Mouse (Mus musculus) hindbrain, embryonic 11.5 days (tissue): ENCODE results near the gene Mob2. TPM values are rescaled to one million over a fixed set of nuclear protein-coding genes. Genes with fewer than 3 reads are reported as not detected.
A peak's percentile ranks its signal among the peaks of the same experiment; 100 is the strongest.

Experiments
- ATAC-seq: fragments of 200-750 bp; cut with Nextera tagmentation; 2 replicates; pipeline ENCODE4 v1.8.0; 2017; ENCODE audit warnings: mild to moderate bottlenecking, moderate TSS enrichment, moderate library complexity; ENCODE audit not compliant: low FRiP score
- DNase-seq: peaks from one replicate; pipeline ENCODE4 v3.0.0-alpha.2; 2015; ENCODE audit warnings: low spot score
- H3K27ac ChIP-seq: fragments of 300-500 bp; sonication (generic); 2 replicates; pipeline ENCODE4 v1.5.1; 2014; ENCODE audit warnings: mild to moderate bottlenecking, low read depth, low read length
- H3K27me3 ChIP-seq: fragments of 300-500 bp; sonication (generic); 2 replicates; pipeline ENCODE4 v1.6.1; 2014; ENCODE audit warnings: mild to moderate bottlenecking, low read length, moderate library complexity, mixed read lengths; ENCODE audit not compliant: control insufficient read depth, insufficient read depth
- H3K36me3 ChIP-seq: fragments of 300-500 bp; sonication (generic); 2 replicates; pipeline ENCODE4 v1.6.1; 2014; ENCODE audit warnings: mild to moderate bottlenecking, low read length, moderate library complexity, mixed read lengths; ENCODE audit not compliant: control insufficient read depth, insufficient read depth
- H3K4me1 ChIP-seq: fragments of 300-500 bp; sonication (generic); replicated peaks from 2 replicates; pipeline ENCODE4 v1.6.1; 2014; ENCODE audit warnings: low read length, mixed read lengths; ENCODE audit not compliant: control insufficient read depth, insufficient read depth
- H3K4me2 ChIP-seq: fragments of 300-500 bp; sonication (generic); replicated peaks from 2 replicates; pipeline ENCODE4 v1.6.1; 2014; ENCODE audit warnings: mild to moderate bottlenecking, low read depth, low read length
- H3K4me3 ChIP-seq: fragments of 300-500 bp; sonication (generic); 2 replicates; pipeline ENCODE4 v1.5.1; 2014; ENCODE audit warnings: low read depth, low read length
- H3K9ac ChIP-seq: fragments of 300-500 bp; sonication (generic); 2 replicates; pipeline ENCODE4 v1.6.1; 2014; ENCODE audit warnings: low read depth, low read length
- H3K9me3 ChIP-seq: fragments of 300-500 bp; sonication (generic); 2 replicates; pipeline ENCODE4 v1.6.1; 2016; ENCODE audit warnings: low read length; ENCODE audit not compliant: control insufficient read depth
- WGBS: fragments of 180-500 bp; shearing (Covaris S2); extraction: QIAGEN DNeasy Blood & Tissue Kit; methylation state at CpG from one replicate; pipeline ENCODE4 v1.1.7; 2014; 5-methylcytosine and 5-hydroxymethylcytosine counted together
- polyA plus RNA-seq: library from polyadenylated mRNA; unstranded; fragments of >200 nt; fragmentation: Nextera tagmentation; extraction: Ambion mirVana; gene quantifications from 2 replicates; pipeline ENCODE4 v1.2.1, GENCODE M21; 2014

Mob2 gene
- polyA plus RNA-seq, 1 experiment from 2014 or later = 53.3 TPM

DNA sequence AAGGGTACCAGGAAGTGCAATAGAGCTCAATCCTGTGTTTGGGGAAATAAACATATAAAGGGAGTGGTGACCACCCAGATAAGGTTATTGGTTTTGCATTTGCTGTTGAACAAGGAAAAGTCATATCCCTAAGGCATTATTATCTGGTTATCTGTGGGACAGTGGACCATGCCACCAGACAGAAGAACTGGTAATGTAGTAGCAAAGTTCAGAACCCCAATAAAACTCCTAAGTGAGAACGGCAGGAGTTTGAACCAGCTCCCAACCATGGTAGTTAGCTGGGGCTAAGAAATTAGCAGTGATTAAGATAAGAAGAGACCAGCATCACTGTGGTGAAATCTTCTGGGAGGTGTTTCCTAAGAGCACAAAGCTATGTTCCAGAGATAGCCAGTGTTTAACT lies 14.9 kb downstream of the Mob2 start:
- no peak for ATAC-seq

DNA sequence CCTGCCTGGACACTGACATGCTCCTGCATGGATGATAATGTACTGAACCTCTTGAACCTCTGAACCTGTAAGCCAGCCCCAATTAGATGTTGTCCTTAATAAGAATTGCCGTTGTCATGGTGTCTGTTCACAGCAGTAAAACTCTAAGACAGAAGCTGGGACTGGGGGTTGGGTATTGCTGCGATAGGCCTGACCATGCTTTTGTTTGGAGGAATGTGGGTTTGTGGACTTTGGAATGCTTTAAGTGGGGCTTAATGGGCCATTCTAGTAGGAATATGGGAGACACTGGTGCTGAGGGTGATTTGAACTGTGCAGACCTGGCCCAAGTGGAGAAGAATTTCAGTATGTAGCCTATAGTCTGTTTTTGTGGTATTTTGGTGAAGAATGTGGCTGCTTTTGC lies 15.5 kb downstream of the Mob2 start:
- no peaks in the 10 kb centered on the region for H3K27me3 ChIP-seq
- H3K4me2 ChIP-seq = no peak overlapping the region
- no peak overlapping the region for H3K4me3 ChIP-seq
- H3K27ac ChIP-seq = no peak overlapping the region
- no peak for ATAC-seq
- H3K9me3 ChIP-seq = no peaks in the 10 kb centered on the region
- H3K4me1 ChIP-seq = no peaks in the 10 kb centered on the region
- no peak overlapping the region for H3K9ac ChIP-seq
- 55% methylated on average over 2 of the region's 2 CpGs for WGBS
- no peaks in the 10 kb centered on the region for H3K36me3 ChIP-seq
- DNase-seq = no peak

More for the DNA sequence above, 14.9 kb downstream of the Mob2 start:
- H3K4me1 ChIP-seq = no peaks in the 10 kb centered on the region
- no peak overlapping the region for H3K4me3 ChIP-seq
- no peak overlapping the region for H3K9ac ChIP-seq
- no peaks in the 10 kb centered on the region for H3K27me3 ChIP-seq
- H3K4me2 ChIP-seq = no peak overlapping the region
- no peak for DNase-seq
- H3K9me3 ChIP-seq = no peaks in the 10 kb centered on the region
- H3K27ac ChIP-seq = no peak overlapping the region
- 96% methylated on average over 1 of the region's 1 CpGs for WGBS
- H3K36me3 ChIP-seq = no peaks in the 10 kb centered on the region

DNA sequence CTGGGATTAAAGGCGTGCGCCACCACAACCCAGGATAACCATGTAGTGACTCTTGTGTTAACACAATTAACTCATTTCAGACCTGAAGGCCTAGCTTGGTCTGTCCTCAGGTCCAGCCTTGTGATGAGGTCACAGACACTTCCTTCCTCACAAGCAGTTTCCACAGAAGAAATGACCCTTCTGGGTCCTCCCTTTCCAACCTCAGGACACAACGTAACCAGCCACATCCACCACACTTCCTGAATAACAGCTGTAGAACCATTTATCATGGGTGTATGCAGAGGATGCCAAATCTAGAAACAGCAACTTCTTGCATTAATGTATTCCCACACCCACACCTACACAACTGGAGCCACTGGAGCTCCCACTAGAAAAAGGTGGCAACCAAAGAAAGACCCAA lies 20.1 kb downstream of the Mob2 start:
- H3K4me2 ChIP-seq = no peak overlapping the region
- H3K27me3 ChIP-seq = no peaks in the 10 kb centered on the region
- H3K36me3 ChIP-seq = no peaks in the 10 kb centered on the region
- WGBS = 92% methylated on average over 3 of the region's 3 CpGs
- DNase-seq (no peak), ATAC-seq (no peak)
- no peaks in the 10 kb centered on the region for H3K4me1 ChIP-seq
- no peak overlapping the region for H3K9ac ChIP-seq
- no peaks in the 10 kb centered on the region for H3K9me3 ChIP-seq
- no peak overlapping the region for H3K4me3 ChIP-seq
- H3K27ac ChIP-seq = no peak overlapping the region

DNA sequence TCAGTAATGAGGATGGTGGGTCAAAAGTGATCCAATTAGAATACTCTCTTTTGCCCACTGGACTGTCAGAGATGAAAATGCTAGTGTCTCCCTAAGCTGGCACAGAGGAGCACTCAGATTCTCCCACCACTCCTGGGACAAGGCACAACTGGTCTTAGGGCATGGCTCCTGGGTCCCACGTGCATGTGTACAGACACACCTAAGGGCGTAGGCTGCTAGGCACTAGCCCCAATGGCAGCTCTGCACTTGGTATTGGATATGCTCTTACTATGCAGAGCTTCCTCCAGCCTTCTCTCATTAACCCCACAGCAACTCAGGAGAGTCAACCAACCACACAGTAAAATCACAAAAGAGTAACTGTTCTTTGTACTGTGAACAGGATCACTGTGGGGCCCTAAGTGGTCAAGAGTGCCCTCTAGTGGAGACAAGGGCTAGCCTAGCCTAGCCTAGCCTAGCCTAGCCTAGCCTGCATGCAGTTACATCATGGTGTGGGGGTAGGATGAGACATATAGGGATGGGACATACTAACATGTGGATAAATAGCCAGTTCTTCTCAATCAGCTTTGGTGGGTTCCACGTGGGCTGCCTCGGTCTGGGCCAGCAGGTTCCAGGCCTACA lies 23.2 kb downstream of the Mob2 start:
- Histone ChIP-seq H3K4me2 (no peak overlapping the region), H3K27me3 (no peaks in the 10 kb centered on the region), H3K4me3 (no peak overlapping the region), H3K4me1 (no peaks in the 10 kb centered on the region), H3K9me3 (no peaks in the 10 kb centered on the region), H3K27ac (no peak overlapping the region), H3K36me3 (no peaks in the 10 kb centered on the region), H3K9ac (no peak overlapping the region)
- ATAC-seq (peak; percentile 66), DNase-seq (peak; percentile 72)
- 68% methylated on average over 4 of the region's 4 CpGs for WGBS

DNA sequence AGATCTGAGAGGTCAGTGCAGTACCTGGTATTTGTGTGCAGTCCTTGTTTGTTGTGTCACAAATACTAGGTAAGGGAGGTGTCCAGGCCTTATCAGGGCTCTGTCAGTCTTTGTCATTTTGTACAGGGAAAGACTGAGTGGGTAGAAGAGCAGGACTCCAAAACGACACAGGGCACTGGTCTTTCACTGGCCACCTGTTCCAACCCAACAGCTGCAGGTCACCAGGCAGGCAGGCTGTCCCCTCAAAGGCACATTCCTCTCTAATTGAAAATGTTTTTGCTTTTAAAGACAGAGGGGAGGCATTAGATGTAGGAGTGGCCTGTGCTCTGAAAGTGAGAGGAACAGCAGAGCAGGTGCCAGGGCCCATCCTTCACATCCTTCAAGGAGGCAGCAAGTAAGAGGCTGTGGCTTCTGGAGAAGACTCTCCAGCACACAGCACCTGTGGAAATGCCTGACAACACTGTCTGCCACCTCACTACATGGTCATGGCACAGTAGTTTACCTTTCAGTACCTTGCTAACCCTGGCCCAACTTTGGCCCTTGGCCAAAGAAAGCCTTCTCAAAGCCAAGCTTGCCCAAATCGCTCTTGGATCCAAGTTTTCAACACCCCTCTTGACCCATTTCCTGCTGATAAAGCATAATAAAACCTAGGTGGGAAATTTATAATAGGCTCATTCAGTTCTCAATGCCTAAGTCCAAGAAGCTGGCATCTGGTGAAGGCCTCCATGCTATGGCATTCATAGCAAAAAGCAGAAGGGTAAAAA lies 25.6 kb downstream of the Mob2 start:
- H3K36me3 ChIP-seq = no peaks in the 10 kb centered on the region
- no peaks in the 10 kb centered on the region for H3K9me3 ChIP-seq
- WGBS = 81% methylated on average over 2 of the region's 2 CpGs
- no peak overlapping the region for H3K4me3 ChIP-seq
- H3K27ac ChIP-seq = no peak overlapping the region
- no peak overlapping the region for H3K9ac ChIP-seq
- H3K27me3 ChIP-seq = no peaks in the 10 kb centered on the region
- no peak overlapping the region for H3K4me2 ChIP-seq
- no peaks in the 10 kb centered on the region for H3K4me1 ChIP-seq
- DNase-seq (no peak), ATAC-seq (no peak)

DNA sequence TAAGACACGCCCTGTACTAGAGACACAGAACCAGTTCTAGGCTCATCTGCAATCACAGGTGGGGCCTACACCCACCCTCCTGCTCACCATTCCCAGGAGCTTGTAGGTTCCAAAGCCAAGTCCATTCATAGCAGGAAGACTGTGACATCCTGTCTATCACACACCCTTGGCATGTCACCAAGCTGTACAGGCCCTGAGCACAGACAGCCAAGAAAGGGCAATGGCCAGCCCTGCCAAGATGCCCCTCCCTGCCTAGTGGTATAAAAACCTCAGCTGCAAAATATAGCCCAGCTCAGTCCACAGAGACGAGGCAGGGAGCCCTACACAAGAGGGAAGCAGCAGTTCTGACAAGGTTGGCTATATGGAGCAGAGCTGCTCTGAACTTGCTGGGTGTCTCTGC lies 26.7 kb downstream of the Mob2 start:
- no peaks in the 10 kb centered on the region for H3K4me1 ChIP-seq
- DNase-seq (no peak), ATAC-seq (no peak)
- no peaks in the 10 kb centered on the region for H3K36me3 ChIP-seq
- H3K27ac ChIP-seq = no peak overlapping the region
- no peaks in the 10 kb centered on the region for H3K27me3 ChIP-seq
- H3K4me3 ChIP-seq = no peak overlapping the region
- 90% methylated on average over 2 of the region's 2 CpGs for WGBS
- no peaks in the 10 kb centered on the region for H3K9me3 ChIP-seq
- H3K4me2 ChIP-seq = no peak overlapping the region
- no peak overlapping the region for H3K9ac ChIP-seq

DNA sequence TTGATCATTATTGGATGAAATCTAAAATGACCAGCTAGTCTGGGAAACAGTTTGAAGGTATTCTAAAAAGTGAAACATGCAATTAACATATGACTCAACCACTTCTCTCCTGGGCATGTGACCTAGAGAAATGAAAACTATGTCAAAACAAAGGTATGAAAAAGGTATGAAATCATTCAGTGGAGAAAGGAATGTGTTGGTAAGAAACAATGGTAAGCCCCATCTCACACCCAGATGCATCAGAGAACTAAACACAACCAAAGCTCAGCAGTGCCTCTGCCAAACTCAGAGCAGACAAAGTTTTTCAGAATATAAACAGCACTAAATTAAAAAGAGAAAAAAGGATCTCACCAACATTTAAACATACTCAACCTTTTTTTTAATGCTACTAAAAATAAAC lies 30.8 kb downstream of the Mob2 start:
- Histone ChIP-seq H3K4me2 (no peak overlapping the region), H3K4me1 (no peaks in the 10 kb centered on the region), H3K27ac (no peak overlapping the region), H3K4me3 (no peak overlapping the region), H3K9ac (no peak overlapping the region), H3K27me3 (no peaks in the 10 kb centered on the region), H3K36me3 (no peaks in the 10 kb centered on the region), H3K9me3 (no peaks in the 10 kb centered on the region)
- DNase-seq = no peak
- no peak for ATAC-seq

DNA sequence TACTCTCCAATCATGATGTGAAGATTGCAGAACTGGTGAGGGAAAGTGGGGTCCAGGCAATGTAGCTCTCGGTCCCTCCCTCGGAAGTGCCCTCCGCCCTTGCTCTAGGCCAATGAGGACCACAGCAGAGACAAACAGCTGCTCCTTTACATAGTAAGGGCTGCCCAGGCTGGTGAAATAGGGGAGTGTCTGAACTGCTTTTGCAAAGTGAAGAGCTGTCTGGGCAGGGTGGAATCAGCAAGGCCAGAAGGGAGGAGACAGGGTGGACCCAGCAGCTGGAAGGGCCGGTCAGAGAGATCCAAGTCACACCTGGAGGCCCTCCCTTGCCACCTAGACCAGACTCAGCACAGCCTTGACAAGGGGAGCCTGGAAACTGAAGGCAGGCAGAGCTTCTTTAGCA lies 34.9 kb downstream of the Mob2 start:
- Histone ChIP-seq H3K9me3 (no peaks in the 10 kb centered on the region), H3K4me2 (no peak overlapping the region), H3K4me1 (no peaks in the 10 kb centered on the region), H3K4me3 (no peak overlapping the region), H3K36me3 (no peaks in the 10 kb centered on the region), H3K9ac (no peak overlapping the region), H3K27me3 (no peaks in the 10 kb centered on the region), H3K27ac (no peak overlapping the region)
- ATAC-seq = no peak
- DNase-seq = no peak
- WGBS = 83% methylated on average over 4 of the region's 4 CpGs

DNA sequence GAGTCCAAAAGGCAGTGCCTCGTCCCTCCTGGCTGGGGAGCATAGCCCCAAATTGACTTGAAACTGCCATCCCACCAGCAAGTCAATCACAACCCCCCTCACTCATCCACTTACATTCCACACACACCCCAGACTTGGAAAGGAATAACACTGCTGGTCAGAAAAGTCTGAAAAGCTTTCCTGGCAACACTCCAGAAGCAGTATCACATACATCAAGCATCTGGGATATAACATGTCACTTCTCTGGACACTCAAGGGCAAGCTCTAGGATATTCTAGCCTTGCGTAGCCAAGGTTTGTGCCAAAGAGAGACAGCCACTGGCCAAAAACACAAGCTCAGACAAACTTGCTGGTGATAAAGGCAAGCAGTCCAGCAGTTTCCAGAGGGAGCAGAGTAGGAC lies 35.7 kb downstream of the Mob2 start:
- ATAC-seq = no peak
- no peak overlapping the region for H3K9ac ChIP-seq
- H3K27ac ChIP-seq = no peak overlapping the region
- no peaks in the 10 kb centered on the region for H3K36me3 ChIP-seq
- H3K27me3 ChIP-seq = no peaks in the 10 kb centered on the region
- H3K4me3 ChIP-seq = no peak overlapping the region
- H3K4me2 ChIP-seq = no peak overlapping the region
- WGBS = 67% methylated on average over 2 of the region's 2 CpGs
- no peaks in the 10 kb centered on the region for H3K9me3 ChIP-seq
- no peak for DNase-seq
- H3K4me1 ChIP-seq = no peaks in the 10 kb centered on the region
